Mouse (Mus musculus) bone marrow macrophage, adult 2 months (primary cell): ENCODE results near the gene Josd2.

Source experiments
- CTCF ChIP-seq: IDR thresholded peaks from 2 replicates; pipeline ENCODE4 v1.5.1; 2012; ENCODE audit warnings: low read depth, mild to moderate bottlenecking, low read length, moderate library complexity
- POLR2A ChIP-seq: IDR thresholded peaks from 2 replicates; pipeline ENCODE4 v1.6.1; 2012; ENCODE audit warnings: mild to moderate bottlenecking, low read depth, low read length, borderline replicate concordance

GRCm38 (mm10) chr7:44466006-44466887 is 1.5 kb upstream of the Josd2 start:
- TF ChIP-seq CTCF: no peak
- TF ChIP-seq POLR2A: no peak
